Mouse (Mus musculus): ENCODE data around the gene Pde4c.
A peak's percentile ranks its signal among the peaks of the same experiment; 100 is the strongest.

Pde4c gene

GRCm38 (mm10) chr8:70789046-70789445, 65.5 kb downstream of the Pde4c start:
- DNase-seq (ENCODE audit: low spot score in 2 of 2), result no peak

GRCm38 (mm10) chr8:70790846-70791245, 67.3 kb downstream of the Pde4c start:
- DNase-seq (ENCODE audit: low spot score in 2 of 2), result no peak

GRCm38 (mm10) chr8:70791294-70791701, 67.8 kb downstream of the Pde4c start:
- DNase-seq (ENCODE audit: low spot score in 2 of 2), result no peak

- DNase-seq (ENCODE audit: low spot score in 2 of 2), result peak; percentile 95 to 97
These were observed 68.6 kb downstream of the Pde4c start for GRCm38 (mm10) chr8:70791975-70792691.

GRCm38 (mm10) chr8:70792700-70793099, 69.2 kb downstream of the Pde4c start:
- DNase-seq (ENCODE audit: low spot score in 2 of 2), result no peak

- DNase-seq (ENCODE audit: low spot score in 2 of 2), result no peak
These were observed 70.7 kb downstream of the Pde4c start for GRCm38 (mm10) chr8:70794215-70794614.

- DNase-seq (ENCODE audit: low spot score in 2 of 2), result no peak
These were observed 71.8 kb downstream of the Pde4c start for GRCm38 (mm10) chr8:70795370-70795769.

- no peak for DNase-seq (ENCODE audit: low spot score in 2 of 2)
These were observed 73.0 kb downstream of the Pde4c start for GRCm38 (mm10) chr8:70796403-70797080.

GRCm38 (mm10) chr8:70797081-70798070, 73.9 kb downstream of the Pde4c start:
- peak; percentile 82 to 87 for DNase-seq (ENCODE audit: low spot score in 2 of 2)

GRCm38 (mm10) chr8:70798281-70798680, 74.8 kb downstream of the Pde4c start:
- no peak for DNase-seq (ENCODE audit: low spot score in 2 of 2)

- DNase-seq (ENCODE audit: low spot score in 2 of 2), result peak in 1 of 2 experiments; percentile 48
These were observed 77.1 kb downstream of the Pde4c start for GRCm38 (mm10) chr8:70800648-70801047.

Measured in frontal cortex, postnatal 14 days (tissue).